Mouse (Mus musculus) erythroblast, embryonic 14.5 days (primary cell): ENCODE data around the gene N4bp3.

ENCODE experiments used
- GATA1 ChIP-seq: IDR thresholded peaks from 2 replicates; pipeline ENCODE4 v1.6.1; 2012; ENCODE audit warnings: low read length, inconsistent platforms, mixed read lengths
- TAL1 ChIP-seq: IDR thresholded peaks from 3 replicates; pipeline ENCODE4 v1.6.1; 2012; ENCODE audit warnings: low read length, inconsistent platforms, mixed read lengths

GRCm38 (mm10) chr11:51615601-51616000, 35.0 kb downstream of the N4bp3 start:
- TF ChIP-seq GATA1 (no peak), TAL1 (no peak)
